Mouse (Mus musculus) kidney, adult 8-10 months (tissue): ENCODE data around the gene Pxdn.
A peak's percentile ranks its signal among the peaks of the same experiment; 100 is the strongest.

Source experiments
- DNase-seq, 2 experiments: peaks; one replicate each; pipeline ENCODE4 v3.0.0; 2022

Pxdn gene

DNA sequence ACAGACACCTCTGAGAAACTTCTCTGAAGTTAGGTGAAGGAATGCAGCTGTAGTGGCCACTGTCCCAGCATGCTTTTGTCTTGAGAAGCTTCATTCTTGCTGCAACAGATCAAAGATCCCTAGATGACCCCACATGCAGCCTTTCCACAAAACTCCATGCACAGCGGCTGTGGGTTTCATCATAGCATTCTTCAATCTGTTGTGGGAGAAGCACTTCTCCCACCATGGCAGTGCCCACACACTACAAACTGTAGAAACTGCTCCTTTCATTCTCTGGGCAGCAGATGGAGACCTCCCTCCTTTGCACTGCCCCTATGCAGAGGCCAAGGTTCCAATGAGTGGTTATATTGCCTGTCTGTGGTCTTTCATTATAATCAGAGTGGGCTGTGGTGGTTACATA is 91.7 kb downstream of the Pxdn start:
- DNase-seq = no peak

- no peak for DNase-seq
These were observed 93.2 kb downstream of the Pxdn start for GRCm38 (mm10) chr12:30030571-30030970.

DNA sequence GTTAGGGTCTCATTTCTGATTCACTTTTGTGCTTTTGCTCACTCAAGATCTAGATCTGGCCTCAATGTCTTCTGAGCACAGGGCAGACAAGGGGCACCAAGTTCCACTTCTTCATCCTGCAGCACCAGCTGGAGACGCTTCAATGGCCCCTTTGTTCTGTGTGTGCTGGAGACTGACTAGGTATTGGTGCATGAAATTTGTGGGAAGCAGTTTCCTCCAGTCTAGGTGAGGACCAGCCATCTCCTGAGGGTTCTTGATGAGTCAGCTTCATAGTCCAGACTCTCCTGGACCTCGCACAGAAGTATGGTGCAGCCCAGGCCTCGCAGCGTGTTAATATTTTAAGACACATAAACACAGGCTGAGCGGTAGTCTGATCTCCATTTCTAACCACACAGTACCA is 97.3 kb downstream of the Pxdn start:
- no peak for DNase-seq

GRCm38 (mm10) chr12:30035406-30035805 is 98.0 kb downstream of the Pxdn start:
- DNase-seq = no peak

DNA sequence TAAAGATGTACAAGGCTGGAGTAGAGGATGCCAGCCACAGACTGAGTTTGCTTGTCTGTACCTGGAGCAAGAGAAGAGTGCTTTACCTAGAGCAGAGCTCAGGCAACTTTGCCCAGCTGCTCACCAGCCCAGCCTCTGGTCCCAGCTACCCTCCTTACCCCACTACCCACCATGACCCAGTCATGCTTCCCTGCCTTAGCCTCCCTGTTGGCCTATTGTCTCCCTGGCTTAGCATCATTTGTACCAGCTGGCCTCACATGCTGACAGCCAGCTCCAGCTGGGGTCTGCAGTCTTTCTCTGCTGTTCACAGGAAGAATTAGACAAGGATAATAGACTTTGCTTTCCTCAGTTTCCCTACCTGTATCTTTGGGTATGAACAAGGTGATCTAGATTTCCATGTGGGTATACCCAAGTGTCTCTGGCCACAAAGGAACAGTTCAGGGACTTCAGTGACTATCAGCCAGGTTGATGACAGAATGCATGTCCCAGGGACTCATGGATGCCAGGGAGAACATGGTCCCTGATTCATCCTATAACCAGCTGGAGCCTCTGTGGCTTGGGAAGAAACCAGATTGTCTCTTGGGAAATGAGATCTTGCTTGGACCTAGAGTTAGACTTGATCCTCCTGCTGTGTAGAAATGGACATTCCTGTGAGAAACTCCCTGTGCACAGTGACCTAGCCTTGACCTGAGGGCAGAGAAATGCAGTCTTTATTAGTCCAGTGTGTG is 98.6 kb downstream of the Pxdn start:
- no peak for DNase-seq

- DNase-seq = no peak
These were observed 99.2 kb downstream of the Pxdn start for GRCm38 (mm10) chr12:30036569-30037055.

GRCm38 (mm10) chr12:30039565-30039964 is 102.2 kb downstream of the Pxdn start:
- DNase-seq = peak; percentile 38 to 42

DNA sequence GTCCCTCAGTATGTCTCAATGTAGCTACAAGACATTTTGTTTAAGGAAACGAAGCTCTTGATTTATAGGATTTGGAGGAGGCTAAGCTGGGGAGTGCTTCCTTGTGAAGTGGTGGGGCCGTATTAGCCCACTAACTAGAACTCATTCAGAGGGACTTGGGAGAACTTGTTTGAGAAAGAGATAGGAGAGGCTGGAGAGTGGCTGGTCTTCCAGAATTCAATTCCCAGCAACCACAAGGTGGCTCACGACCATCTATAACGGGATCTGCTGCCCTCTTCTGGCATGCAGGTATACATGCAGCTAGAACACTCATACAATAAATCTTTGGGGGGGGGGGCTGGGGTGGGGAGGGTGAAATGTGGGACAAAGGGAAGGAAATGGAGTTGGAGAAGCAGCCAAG is 102.7 kb downstream of the Pxdn start:
- DNase-seq = peak; percentile 37 to 59

GRCm38 (mm10) chr12:30048848-30049247 is 111.4 kb downstream of the Pxdn start:
- no peak for DNase-seq

- DNase-seq = no peak
These were observed 112.4 kb downstream of the Pxdn start for GRCm38 (mm10) chr12:30049818-30050217.

- DNase-seq = peak; percentile 18 to 48
These were observed 112.8 kb downstream of the Pxdn start for GRCm38 (mm10) chr12:30050235-30050634.

DNA sequence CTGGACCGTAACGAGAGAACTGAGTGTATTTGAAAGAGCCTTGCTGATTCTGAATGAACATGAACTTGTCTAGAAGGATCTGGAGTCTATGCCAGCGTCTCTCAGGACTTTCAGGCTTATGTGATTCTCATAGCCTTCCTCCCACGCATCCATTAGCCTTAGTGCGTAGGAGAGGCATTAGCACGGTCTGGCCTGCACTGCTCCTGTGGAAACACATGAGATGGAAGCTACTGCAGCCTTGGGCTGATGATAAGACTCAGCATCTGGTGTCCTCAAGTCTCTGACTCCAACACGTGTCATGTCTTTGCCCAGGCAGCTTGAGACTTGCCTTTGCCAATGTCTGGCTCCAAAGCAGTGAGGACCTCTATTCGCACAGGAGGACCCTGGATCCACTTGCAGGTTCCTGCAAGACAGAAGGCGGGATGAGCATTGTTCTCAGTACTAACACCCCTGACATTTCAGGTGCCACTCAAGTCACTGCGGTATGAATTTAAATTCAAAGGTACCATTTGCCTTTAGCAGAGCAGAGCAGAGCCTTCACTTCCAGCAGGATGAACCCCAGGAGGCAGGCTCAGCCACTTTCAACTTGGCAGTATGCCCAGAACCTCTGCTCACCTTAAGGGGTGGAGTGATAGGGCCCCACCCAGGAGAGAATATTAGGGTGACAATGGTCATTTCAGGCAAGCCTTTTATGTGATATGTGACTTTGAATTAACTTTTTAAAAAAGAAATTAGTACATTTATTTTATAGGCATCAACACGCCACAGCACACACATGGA is 117.5 kb downstream of the Pxdn start:
- no peak for DNase-seq

DNA sequence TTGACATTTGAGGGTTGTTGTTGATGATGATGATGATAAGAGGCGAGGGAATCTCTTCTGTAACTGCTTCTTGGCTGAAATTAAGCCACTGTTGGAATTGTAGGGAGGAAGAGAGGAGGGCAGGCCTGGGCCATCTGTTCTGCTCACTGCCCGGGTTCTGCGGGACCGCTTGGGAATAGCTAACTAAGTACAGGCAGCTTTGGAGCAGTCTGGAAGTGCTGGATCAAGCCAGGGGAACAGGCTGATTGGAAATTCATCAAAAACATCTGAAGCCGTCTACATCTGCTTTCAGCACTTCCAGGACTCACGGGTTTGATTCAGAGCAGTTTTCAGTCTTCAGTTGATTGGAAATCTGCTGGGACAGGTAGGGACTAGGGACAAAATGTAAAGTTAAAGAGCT is 120.6 kb downstream of the Pxdn start:
- no peak for DNase-seq

DNA sequence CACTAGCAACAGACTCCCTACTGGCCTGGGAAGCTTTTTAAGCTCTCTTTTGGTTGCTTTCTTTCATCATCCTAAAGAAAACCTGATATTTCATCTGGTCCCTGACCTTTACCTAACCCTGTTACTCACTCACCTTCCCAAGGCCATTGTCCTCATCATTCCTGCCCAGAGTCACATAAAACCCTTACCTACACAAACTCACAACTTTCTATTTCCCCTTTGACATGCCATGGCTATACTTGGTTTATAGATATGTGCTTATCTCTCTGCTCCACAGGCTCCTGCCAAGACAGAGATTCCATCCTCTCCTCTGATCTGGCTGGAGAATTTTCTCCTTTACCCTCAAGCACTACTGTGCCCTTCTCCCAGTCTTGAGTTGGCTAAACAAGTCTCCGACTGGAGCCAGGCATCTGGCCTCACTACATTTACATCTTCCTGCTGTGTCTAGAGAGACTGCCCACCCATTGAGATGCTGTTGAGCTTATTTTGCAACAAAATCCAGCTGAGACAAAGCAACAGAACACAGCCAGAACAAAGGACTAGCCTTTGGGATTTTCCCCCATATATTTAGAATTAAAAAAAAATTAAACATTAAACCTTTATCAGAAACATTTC is 124.2 kb downstream of the Pxdn start:
- DNase-seq = no peak

DNA sequence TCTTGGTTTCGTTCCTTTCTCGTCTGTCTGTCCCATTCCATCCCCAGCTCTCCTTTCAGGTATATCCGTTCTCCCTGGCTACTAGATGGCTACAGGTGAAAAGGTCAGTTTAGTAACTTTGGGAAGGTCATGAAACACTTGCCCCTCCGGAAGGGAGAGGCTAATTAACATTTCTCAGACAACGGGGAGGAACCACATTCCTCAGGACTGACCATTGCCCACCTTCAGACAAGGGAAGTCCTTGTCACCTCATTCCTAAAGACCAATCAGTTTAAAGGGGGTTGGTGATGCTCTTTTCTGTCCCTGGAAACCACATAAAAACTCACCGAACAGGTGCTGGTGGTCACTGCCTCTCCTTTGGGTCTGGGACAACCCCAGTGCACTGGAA is 124.7 kb downstream of the Pxdn start:
- no peak for DNase-seq
